Mouse (Mus musculus) lung, postnatal 25 days (tissue): ENCODE data around the gene Gm20388.

Source experiments
- DNase-seq: peaks from one replicate; pipeline ENCODE4 v3.0.0; 2022; ENCODE audit warnings: low spot score

Gm20388 gene

GRCm38 (mm10) chr8:120012927-120013326 is 102.3 kb downstream of the Gm20388 start:
- DNase-seq, result no peak

DNA sequence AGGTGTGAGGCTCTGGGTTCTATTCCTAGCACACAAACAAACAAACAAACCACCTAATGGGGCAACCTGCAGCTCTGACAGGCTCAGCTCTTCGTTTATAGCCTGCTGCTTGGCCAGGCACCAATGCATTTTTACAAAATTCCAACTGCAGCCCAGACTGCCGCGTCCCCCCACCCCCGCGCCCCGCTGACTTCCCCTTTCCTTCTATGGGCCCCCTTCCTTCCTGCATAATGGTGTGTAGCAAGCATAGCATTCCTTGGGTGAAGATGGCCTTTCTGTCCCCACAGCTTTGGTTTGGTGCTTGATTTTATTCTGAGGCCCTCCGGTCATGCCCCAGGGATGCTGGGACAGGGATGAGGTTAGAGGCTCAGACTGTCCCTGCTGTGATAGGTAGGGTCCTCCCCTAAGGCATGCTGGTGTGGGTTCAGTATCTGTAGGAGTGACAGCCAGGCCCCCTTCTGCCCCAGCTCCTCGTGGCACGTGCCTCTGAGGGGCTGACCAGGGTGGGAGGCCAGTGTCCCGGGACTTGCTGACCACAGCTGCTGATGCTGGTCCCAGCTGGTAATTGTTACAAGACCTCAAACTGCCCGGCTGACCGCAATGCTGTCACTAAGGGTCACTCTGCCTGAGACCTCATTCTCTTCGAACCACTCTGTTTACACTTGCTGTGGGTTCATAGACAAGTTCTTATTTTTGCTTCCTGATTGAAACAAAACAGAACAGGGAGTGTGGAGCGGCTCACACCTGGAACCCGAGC is 103.8 kb downstream of the Gm20388 start:
- DNase-seq, result no peak

GRCm38 (mm10) chr8:120015916-120016315 is 105.3 kb downstream of the Gm20388 start:
- no peak for DNase-seq

- no peak for DNase-seq
Measured at GRCm38 (mm10) chr8:120016424-120016823, 105.8 kb downstream of the Gm20388 start.

- DNase-seq, result no peak
Measured at GRCm38 (mm10) chr8:120017349-120017748, 106.7 kb downstream of the Gm20388 start.

GRCm38 (mm10) chr8:120017786-120018185 is 107.1 kb downstream of the Gm20388 start:
- DNase-seq, result no peak

DNA sequence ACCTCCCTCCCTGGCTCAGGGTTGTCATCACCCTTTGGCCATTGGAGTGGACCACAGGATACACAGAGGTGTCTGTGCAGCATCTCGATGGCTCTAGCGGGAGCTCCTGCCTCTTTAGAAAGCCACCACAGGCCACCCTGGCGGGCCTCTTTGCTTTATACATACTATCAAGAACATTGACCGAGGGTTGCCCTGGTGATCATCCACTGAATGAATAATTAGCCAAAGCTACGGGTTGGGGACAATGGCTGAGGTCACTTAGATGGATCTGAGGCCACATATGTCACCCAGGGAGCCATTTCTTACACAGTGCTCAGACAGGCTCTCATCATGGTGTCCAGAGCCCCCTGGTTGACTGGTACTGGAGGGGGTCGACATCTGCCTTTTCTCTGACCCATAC is 107.7 kb downstream of the Gm20388 start:
- DNase-seq, result no peak

- no peak for DNase-seq
Measured at GRCm38 (mm10) chr8:120019297-120019696, 108.7 kb downstream of the Gm20388 start.

DNA sequence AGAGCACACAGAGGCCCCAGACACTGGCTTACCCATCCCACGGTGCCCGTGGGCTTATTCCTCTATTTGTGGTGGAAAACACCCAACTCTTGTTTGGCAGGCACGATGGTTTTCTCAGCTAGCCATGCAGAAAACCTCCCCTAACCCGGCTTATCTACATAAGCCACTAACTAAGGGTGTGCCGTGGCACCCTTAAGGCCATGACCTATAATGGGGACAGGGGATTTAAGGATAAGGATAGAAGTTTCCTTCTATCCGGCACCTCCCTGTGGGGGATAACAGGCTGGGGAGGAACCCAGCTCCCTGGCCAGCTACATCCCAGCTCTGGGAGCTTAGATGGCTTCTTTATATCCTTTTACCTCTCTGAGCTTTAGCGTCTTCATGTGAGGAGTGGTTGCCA is 109.7 kb downstream of the Gm20388 start:
- no peak for DNase-seq

DNA sequence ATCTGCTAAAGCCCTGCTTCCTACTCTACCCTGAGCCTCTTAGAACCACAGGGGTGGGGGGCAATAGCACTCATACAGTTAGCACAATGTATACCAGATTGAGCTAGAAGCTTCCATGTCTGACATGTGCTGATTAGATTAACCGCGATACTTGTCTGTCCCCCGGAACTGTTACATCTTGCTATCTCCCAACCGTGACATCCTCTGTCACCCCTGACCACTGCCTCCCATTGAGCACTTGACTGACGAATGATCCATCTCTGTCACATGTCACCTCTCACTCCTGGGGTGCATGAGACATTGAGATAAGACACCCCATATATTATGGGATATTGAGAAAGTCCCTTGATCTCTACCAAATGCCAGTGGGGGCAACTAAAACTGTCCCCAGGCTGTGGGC is 115.6 kb downstream of the Gm20388 start:
- DNase-seq, result no peak

- DNase-seq, result no peak
Measured at GRCm38 (mm10) chr8:120026991-120027390, 116.3 kb downstream of the Gm20388 start.

DNA sequence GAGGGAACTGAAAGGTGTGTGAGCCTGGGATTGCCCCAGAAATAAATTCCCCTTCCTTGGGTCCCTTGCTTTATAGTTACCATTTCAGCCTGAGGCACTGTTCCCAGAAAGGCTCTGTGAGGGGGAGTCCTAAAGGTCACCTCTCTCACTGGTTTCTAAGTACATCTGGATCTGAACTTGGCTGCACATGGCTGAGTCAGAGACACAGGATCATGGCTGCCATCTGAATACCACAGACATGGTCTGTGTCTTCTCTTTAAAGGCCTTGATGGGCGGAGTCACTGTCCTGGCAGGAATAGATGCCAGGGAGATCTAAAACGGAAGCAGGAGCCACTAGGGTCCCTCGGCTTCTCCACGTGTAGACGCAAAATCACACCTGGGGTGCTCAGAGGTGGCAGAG is 119.8 kb downstream of the Gm20388 start:
- DNase-seq, result no peak

DNA sequence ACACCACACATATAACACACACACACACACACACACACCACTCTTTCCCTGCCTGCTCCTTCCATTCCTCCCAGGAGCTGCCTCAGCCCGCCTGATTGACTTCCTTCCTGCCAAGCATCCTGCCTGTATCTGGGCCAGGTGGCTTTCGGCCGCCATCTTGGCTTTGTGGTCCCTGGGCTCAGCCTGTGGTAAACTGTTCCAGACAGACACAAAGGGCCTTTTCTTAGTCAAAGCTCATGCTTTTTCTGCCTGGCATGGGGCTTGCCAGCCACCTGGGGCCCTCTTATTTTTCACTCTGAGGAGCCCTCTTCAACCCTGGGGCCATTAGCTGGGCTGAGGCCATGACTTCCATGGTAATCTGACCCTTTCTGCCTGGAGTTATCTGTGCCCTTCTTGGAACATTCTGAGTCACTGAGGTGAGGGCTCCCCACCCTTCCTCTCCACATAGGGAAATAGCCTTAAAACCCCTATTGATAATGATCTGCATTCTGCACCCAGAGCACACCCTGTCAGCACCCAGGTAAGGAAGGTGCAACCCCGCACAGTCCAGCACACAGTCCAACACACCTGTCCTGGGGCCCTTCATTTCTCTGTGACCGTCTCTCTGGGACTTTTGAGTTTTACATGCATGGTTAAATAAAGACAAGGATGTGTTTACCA is 122.0 kb downstream of the Gm20388 start:
- no peak for DNase-seq

DNA sequence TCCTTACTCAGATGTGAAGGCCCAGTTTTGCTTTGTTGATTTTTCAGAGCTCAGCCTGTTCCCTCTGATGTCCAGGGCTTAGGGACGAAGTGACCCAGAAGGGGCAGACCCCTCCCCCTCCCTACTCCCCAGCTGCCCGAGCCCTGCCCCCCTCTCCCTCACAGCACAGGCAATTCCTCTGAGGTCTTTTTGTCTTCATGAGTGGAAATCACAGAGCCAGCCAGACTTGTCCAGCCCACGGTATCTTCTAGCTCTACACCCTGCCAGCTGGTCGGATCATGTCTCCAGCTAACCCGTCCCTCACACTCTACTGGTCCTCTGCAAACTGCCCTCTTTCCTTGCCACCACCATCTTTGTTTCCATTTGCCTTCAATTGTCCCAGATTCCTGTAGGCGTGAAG is 123.8 kb downstream of the Gm20388 start:
- DNase-seq, result no peak

DNA sequence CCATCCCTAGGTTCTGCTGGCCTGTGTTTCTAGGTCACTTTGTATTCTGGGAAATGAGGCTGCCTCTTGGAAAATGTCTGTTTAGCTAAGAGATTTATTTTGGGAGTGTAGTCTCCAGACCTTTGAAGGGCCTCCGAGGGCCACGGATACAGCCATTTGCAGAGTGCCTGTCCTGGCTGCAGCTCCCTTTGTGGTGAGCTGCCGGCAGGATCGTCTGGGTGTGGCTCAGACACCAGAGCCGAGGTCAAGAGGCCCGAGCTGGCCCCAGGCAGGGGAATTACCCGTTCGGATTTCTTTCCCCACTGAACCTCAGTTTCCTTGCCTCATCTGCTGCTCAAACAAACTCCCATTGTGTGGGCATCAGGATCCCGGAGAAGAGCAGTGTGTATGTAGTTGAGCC is 125.5 kb downstream of the Gm20388 start:
- DNase-seq, result no peak

- DNase-seq, result no peak
Measured at GRCm38 (mm10) chr8:120036578-120036977, 125.9 kb downstream of the Gm20388 start.

GRCm38 (mm10) chr8:120037199-120037598 is 126.6 kb downstream of the Gm20388 start:
- DNase-seq, result no peak

- no peak for DNase-seq
Measured at GRCm38 (mm10) chr8:120037611-120038010, 127.0 kb downstream of the Gm20388 start.

DNA sequence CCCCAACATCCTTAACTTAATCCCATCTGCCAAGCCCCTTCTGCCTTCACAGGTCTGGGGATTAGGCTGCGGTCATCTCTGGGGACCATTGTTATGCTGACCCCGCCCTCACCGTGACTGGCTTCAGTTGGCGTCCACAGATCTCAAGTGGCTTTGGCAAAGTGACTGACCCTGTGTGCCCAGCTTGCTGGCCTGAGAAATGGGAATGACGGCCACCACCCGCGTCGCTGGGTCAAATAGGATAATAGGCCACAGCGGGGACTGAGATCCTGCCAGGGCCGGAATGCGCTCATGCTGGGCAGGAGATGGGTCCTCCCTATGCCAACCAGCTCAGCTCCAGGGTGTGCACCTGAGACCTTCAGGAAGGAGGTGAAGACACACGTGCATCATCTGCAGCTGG is 128.1 kb downstream of the Gm20388 start:
- no peak for DNase-seq

GRCm38 (mm10) chr8:120039313-120039919 is 128.8 kb downstream of the Gm20388 start:
- DNase-seq, result no peak

DNA sequence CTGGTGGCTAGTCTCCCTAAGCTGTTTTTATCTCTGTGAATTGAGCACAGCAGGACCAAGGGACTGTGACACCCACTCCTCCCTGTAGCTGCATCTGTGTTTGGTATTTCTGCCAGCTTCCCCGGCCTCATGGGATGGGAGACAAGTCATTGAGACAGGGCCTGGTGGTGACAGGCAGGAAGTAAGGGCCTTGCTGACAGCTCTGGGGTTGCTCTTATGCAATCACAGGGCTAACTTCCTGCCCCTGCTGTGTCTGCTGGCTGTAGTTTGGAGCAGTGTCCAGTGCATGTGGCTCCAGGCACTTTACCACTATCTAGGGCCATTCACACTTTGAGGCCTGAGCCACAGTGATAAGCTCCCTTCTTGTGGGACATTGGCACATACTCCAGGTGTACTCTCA is 130.2 kb downstream of the Gm20388 start:
- peak; percentile 72 for DNase-seq

GRCm38 (mm10) chr8:120042542-120043312 is 132.1 kb downstream of the Gm20388 start:
- DNase-seq, result peak; percentile 50

- DNase-seq, result no peak
Measured at GRCm38 (mm10) chr8:120044907-120045306, 134.3 kb downstream of the Gm20388 start.
